Mouse (Mus musculus) heart, adult 8-10 months (tissue): ENCODE results near the gene Dock4. TPM values are rescaled to one million over a fixed set of nuclear protein-coding genes. Genes with fewer than 3 reads are reported as not detected.

Experiments
- DNase-seq: peaks from one replicate; pipeline ENCODE4 v3.0.0; 2022; ENCODE audit warnings: low spot score
- total RNA-seq, 4 experiments: library from RNA; stranded (reverse); gene quantifications; 2 replicates each; pipeline ENCODE4 v1.2.4; 2022

The Dock4 gene
- total RNA-seq, 4 experiments from 2014 or later = 9.1 to 11.4 (median 10.9) TPM

DNA sequence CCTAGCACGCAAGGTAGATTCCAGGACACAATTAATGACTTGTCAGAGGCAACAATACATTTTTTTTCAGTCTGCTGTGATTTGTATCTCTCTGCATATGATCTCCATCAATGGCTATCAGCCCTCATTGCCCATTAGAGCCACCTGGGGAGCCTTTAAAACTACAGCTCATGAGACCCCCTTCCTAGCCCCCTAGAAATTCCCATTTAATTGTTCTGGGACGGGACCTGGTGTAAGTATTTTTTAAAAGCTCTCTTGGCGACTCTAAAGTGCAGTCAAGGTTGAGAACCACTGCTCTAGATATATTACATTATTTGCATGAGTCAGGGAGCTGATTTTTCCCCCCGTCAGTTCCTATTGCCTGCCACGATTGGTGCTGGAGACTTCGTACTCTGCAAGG lies 200.1 kb downstream of the Dock4 start:
- DNase-seq = no peak

DNA sequence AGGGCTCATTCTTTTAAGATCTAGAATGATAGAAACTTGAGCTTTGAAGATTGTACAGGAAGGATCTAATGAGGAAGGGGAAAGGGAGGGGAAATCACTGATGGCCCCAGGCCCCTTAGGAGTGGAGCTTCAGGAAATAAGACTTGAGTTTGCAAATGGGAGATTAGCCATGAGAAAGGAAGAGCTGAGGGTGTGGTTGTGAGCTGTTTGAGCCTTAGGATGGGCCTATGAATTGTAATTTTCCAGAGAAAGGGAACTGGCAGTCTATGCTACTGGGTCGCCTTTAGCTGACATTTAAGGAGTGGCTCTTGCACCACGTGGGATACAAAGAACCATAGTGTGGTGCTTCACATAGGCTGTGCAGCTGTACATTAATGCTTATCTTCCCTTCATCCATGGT lies 208.6 kb downstream of the Dock4 start:
- peak; percentile 28 for DNase-seq

DNA sequence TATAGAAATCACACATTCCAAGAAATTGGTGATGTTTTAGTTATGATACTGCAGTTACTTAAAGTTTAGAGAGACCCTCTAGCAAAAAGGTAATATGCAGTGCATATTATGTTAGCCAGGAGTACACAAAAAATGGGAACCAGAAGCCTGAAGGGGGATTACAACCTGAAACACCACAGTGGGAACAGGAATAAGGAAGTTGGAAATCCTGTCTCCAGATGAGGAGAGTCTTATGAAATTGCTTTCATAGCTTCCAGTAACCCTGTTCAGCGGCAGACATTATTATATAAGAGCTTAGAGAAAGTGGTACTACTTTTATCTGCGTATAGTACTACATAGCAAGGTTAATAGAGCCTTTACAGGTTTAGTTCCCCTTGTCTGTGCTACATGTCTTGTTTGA lies 210.1 kb downstream of the Dock4 start:
- DNase-seq = no peak

DNA sequence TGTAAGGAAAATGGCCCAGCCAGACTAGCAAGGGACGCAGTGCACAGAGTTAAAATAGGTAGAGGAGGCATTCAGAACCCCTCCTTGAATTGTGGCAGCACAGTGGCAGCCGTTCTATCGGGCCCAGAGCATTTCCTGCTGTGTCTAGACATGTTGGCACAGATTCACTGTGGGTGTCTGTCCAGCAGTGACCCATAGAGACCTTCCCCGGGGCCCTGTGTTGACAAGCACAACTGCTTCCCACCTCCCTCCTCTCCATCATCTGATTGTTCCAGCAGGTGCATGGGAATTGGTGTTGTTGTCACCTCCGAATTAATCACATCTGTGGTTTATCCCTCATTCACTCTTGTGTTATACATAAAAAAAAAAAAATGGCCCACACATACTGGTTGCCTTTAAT lies 210.7 kb downstream of the Dock4 start:
- no peak for DNase-seq

DNA sequence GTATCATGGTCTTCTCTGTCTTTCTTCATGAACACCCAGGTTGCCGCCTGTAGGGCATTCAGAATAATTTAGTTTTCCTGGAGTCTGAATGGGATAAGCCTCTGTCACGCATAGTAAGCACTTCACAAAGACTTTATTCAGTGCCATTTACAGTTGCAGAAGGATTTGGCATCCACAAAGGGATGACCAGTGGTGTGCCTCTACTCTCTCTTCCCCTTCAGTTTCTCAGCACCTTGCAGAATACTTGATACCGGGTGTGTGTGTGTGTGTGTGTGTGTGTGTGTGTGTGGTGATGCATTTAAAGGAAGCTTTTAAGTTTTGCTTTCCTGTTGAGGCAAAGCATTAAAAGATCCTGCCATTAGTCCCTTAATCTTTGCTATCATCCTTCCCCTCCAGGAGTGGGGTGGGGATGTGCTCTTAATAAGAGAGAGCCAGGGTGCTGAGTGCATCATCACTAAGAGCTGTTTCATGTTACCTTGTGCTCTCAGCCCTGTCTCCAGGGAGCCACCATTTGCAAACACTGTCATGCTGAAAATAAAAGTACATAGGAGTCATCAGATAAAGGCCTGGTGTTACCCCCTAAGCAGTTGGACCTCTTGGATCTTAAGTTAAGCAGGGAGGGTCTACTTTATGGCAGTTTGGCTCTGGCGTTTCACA lies 211.6 kb downstream of the Dock4 start:
- no peak for DNase-seq

DNA sequence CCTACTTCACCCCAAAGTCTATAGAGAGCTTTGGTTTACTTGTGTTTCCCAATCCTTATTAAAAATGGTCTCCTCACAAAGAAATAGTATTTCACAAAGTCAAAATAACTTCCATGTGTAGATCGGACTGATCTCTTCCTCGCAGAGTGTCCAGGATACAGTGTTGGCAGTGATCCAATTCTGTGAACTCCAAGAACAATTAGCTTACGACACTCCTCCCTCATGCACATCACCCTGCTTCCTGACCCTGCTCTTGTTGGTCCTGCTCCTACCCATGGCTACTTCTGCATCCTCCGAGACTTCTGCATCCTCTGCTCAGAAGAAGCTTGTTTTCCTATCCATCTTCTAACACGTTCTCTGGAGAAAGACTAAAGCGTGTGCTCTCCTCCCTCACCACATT lies 213.9 kb downstream of the Dock4 start:
- DNase-seq = peak; percentile 36

DNA sequence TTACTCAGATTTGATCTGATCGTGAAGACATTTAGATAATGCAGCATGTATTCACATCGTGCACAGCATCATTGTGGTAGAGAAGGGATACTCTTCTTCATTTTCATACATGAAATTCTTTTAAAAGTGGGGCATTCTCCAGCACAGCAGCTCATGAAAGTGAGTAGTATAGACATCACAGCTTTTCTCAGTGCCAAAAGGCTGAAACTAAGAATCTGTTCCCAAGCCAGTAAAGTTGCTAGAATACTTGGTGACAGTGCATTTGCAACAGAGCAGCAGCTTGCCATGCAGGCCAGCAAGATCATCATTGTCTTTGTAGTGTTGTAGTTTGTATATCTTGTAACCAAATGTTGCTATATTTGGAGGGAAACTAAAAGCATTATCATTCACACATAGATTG lies 223.7 kb downstream of the Dock4 start:
- DNase-seq = no peak

DNA sequence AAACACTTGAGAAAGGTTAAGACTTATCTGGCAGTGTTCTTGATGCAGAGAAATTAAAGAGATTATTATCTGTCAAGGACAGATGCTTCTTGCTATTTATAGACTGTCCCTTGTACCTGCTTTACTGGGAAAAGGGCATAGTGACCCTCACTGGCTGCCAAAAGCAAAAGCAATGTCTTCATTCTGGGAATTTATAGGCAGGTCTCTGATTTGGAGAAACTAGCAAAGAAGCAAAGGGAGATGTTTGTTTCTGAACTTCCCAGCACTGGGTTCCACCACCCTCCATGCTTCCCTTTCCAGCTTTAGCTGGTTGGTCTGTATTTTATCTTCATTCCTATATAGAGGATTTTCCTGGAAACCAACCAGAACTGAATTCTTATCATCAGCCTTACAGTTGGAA lies 225.0 kb downstream of the Dock4 start:
- DNase-seq = no peak

DNA sequence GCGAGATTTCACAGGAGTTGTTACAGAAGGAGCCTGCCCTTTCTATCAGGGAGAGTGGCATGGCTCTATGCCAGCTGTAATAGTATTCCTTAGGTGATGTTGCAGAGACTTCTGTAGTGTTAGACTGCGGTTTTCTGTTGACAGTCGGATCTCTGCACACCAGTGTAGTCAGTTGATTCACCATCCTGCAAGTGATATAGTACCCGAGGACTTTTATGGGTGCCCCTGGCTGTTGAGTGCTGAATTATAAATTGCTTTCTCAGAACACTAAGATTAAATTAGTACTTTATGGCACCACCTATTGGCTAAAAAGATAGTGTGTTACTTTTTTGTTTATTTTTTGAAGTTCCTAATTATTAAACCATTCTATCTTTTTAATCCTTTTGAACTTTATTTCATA lies 234.0 kb downstream of the Dock4 start:
- no peak for DNase-seq

DNA sequence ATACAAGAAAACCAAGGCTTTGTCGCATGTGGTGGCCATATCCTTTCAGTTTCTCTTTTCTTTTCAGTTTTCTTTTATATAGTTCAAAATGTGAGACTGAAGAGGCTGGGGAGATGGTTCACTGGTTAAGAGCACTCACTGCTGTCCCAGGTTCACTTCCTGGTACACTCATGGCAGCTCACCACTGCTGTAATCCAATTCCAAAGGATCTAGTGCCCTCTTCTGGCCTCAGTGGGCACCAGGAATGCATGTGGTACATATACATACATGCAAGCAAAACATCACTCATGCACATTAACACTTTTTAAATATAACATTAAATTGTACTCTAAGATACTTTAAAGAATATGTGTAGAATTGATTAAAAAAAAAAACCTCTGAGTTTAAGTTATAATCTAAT lies 234.8 kb downstream of the Dock4 start:
- DNase-seq = peak; percentile 29

DNA sequence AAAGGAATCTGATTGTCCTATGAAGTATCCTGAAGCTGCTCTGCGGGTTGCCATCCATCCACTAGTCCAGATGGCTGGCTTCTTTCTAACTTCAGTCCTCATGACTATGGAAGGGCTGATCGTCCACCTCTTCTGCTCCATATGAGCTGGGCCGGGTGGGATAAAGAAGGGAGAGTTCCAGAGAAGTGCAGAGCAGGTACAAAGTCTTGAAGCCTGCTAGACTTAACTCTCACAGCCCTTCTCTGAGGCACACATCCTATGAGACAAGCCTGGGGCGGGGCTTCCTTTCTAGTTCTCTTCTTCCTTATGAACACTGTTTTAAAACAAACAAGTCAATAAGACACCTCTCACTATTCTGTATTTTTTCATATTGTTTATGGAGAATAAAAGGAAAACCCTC lies 245.7 kb downstream of the Dock4 start:
- DNase-seq = no peak

DNA sequence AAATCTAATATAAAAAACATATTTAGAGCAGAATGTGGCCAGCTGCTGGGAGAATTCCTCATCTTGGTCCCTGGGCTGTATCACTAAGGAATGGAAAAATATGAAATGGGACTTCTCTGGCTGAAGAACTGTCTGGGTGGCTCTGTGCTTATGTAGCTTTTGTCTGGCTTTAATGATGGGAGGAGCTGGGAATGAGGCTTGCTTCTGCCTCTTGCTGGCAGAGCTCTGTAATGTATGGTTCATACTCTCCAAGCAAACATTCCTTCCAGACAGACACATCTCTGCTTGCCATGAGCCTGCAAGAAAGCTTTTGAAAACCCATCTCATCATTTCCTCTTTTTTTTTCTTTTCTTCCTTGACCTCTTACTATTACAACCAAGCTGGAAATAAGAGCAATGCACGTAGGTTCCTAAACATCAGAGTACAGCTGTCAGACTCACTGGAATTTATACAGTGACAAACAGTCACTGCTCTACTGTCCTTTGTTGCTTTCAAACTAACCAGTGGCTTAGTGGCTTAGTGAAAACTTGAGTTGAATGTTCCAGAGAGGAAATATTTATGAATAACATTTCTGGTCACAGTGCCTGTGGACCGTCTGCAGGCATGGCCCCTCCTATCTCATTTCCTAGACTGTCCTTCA lies 248.4 kb downstream of the Dock4 start:
- DNase-seq = no peak

DNA sequence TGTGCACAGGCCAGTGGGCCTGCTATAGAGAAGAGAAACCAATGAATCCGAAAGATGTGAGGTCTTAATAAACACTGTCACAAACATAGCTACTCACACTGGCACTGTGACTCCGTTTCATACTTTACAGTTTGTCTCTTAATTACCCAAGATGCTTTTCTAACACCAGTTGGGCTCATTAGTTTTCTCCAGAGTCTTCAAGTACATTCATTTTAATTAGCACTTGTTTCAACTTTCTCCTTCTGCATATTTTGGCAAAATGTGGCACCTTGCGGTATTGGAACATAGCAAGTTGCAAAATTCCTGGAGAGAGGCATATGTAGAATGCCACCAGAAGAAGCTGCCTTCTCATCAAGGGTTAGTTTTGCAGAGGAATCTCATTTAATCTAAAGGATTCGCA lies 252.6 kb downstream of the Dock4 start:
- DNase-seq = no peak

DNA sequence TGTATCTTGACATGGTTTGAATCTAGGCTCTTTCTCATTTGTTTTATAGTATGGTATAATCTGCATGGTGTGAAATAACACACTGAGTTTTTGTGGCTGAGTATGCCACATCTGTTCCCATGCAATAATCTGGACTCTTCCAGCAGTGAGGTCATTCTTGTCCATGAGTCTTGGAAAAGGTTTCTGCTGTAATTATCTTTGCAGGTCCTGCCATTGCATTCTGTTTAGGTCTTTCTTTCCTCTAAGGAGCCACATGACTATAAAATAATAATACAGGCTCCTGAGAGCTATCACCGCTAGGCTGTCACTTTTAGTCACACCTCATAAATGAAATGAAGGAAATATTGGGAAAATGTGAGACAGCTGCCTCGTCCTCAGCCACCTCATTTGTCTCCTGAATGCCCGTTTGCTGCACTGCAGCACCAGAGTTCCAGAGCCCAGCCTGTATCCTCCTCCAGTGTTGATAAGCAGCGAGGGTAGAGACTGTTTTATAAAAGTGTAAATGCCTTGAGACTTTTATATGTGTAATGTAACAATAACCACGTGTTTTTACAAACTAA lies 256.6 kb downstream of the Dock4 start:
- DNase-seq = no peak

DNA sequence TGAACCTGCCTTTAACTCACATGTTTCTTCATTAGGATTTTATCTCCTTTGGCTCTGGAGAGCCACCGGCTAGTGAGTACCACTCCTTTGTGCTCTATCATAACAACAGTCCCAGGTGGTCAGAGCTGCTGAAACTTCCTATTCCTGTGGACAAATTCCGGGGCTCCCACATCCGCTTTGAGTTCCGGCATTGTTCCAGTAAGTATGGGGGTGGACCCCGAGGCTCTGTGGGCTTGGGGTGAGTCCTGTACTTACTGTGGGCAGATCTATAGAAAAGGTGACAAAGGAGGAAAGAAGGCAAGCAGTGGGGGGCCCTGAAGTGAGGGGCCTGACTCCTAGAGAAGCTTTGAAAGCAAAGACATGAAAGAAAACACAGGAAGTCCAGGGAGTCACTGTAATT lies 258.5 kb downstream of the Dock4 start:
- DNase-seq = no peak

DNA sequence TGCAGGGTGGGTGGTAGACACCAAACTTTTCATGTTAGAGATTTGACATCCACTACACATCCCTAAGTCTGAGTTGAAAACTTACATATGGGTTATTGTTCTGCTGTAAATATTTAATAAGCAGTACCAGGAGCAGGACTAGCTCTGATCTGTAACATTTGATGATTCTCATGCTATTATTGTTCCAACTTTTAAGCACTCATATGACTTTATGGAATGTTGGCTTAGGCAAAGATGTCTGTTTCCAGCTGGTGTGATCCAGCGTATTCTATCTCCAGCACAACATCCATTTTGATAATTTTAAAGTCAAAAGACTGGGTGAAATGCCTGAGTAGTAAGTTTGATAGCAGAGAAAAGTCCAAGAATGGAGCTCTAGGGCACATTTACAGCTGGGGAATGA lies 261.4 kb downstream of the Dock4 start:
- DNase-seq = no peak

DNA sequence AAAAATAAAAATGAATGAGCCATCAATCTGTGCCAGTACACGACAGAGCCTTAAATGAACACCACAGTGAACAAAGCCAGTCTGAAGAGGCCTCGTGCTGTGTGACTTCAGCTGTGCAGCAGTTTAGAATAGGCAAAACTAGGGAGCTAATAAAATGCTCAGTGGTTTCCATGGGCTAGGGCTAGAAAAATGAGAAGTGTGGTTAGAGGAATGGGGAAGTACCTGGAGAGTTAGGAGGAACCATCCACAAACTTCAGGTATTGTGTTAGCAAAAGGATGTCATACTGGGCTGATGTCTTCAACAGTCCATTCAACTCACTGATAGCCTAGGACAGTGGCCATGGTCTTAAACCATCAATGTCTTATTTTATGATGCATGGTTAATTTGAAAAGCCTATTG lies 263.3 kb downstream of the Dock4 start:
- no peak for DNase-seq

DNA sequence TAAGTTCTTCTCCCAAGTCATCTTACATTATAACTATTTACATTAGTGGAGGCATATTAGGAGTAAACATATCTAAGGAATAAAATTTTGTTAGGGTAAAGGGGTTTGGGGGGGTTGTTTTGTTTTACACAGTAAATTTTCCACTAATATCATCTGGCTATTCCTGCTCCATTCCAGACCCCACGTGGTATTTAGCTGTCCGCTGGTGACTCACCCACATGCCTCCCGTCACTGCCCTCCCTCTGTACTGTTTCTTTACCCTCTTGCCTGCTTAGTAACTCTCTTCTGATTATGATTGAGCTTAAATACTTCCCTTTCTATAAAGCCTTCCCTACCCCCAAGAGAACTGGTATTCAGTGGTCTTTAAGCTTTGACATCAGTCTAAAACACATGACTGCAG lies 266.5 kb downstream of the Dock4 start:
- no peak for DNase-seq

DNA sequence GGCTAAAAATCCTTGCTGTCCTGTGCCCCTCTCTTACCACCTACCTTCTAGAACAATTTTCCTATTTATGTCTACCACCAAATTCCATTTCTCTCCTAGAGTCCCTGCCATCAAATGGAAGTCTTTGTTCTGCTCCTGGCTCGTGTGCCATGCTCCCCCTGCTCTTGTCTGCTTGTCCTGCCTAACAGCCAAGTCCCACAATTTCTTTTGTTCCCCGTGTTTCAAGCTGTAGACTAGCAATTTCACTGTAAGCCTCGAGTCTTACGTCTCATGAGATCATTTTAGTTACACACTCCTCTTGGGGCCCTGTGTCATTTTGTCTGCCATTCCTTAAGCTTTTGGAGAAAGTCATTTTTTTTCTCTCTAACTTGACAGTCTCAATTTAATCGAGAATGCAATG lies 268.5 kb downstream of the Dock4 start:
- DNase-seq = no peak

DNA sequence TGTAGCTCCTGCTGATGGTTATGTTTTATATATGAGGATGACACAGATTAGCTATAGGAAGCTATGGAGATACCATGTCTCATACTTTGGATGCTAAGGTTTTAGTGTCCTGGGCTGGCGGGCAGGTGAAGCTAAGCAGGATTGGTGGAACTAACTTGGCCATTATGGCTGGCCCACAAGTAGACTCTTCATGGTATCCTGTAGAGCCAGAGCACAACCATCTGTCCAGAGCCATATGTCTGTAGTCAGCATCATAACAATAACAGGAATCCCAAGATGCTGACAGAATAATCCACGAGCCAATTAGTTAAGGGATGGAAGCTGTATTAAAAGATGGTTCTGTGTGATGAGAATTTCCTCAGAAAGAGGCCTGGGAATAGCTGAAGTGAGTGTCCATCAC lies 269.4 kb downstream of the Dock4 start:
- DNase-seq = no peak

DNA sequence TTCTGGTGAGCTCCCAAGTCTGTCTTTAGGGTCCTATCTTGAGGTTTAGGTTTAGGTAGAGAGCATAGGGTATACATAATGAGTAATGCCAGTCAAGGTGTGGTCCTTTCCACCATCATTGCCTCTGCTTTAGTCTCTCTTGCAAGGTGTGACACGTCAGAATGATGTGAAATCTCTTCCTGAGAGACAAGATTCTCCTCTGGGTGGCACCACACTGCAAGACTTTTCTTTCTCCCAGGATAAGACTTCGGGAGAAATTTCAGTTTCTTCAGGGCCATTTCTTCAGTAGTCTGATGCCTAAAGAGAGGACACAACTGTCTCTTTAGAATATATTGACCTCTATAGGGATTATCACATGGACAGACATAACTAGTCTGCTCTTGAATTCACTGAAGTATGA lies 282.6 kb downstream of the Dock4 start:
- DNase-seq = no peak

DNA sequence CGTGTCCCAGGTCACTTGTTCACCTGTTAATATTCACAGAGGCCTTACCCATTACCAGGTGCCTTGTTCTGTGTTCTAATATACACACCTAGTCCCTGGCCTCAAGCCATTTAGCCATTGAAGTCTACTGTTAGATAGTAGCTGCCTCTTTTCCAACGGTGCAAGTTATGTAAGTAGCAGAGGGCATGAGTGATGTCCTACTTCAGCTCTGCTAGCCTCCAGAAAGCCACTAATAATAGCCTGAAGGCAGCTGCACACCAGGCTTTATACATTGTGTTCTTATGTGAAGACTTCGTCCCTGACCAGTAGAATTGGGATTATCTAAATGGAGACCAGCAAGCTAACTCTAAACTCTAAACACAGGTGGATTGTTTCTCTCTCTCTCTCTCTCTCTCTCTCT lies 285.0 kb downstream of the Dock4 start:
- no peak for DNase-seq

DNA sequence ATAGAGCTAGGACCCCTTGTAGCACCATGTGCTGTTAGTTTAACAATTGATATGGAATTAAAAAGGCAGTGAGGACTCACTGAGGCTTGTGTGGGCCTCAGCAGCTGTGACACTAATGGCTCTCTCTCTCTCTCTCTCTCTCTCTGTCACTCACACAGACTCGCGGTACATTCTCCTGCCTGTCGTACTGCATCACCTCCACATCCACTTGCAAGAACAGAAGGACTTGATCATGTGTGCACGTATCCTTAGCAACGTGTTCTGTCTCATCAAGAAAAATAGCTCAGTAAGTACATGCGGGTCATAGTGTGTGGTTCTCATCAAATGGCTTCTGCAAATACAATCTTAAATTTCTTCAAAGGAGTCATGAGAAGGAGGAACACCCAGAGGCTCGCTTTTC lies 299.7 kb downstream of the Dock4 start:
- no peak for DNase-seq

DNA sequence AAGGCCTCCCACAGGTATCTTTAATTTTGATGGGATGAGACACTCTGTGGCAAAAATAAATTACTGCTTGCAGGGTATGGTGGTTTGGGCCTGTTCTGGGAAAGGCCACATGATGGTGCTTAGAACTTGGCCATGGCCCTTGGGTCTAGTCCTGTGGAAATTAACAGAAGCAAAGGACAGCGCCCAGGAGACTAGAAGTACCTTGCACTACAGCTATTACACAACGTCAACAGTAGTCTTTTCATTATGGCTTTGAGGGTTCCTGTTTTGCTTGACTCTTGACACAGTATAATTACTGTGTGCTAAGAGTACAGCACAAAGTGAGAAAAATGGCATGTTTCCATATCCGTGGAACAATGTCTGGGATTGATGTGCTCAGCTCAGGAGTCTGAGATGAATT lies 300.3 kb downstream of the Dock4 start:
- no peak for DNase-seq
